Mouse (Mus musculus) hindlimb bud, embryonic 11.5 days (tissue): ENCODE data around the gene Rcor3.

ENCODE experiments used
- DNase-seq: peaks from one replicate; pipeline ENCODE4 v3.0.0-alpha.2; 2012; ENCODE audit warnings: low read depth, low spot score; ENCODE audit errors: extremely low spot score

The Rcor3 gene

DNA sequence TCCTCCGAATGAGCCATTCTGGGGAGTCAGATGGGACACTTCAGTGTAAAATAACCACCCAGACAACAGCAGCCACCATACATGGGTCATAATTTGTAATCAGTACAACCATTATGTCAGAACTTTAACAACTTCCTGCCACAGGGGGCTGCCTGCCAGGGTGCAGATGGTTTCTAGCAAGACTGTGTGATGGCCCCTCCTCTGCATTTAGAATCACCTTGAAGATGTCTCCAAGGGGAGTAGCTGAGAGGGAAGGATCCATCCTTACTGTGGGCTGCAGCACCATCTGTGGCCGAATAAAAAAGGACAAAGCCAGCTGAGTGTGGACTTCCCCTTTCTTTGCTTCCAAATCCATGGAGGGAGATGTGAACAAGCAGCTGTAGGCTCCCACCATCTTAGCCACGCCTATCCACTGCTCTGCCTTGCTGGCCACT lies 67.2 kb downstream of the Rcor3 start:
- no peak for DNase-seq

DNA sequence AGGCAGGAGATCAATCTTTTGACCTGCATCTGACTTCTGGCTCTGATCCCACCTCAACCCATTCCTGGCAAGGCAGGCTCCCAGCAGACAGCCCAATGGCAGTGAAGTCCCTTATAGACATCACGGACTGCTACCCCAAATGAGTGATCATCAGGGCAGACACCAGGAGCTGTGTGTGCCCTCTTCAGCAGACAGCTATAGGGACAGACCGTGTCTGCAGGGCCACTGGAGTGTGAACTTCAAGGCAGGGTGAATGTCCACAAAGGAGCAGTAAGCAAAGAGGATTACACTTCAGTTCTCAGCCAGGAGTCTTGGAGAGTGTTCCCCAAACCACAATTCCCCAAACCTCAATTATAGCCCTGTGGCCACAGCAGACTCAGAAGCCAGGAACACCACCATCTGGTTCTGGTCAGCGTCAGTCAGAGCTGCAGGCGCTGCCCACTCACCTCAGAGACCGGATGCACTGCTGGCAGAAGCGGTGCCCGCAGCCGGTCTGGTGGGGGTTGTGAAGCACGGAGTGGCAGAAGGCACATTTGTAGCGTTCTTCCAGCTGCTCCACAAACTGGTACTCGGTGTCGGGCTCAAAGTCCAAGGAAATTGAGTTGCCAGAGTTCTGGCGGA lies 67.8 kb downstream of the Rcor3 start:
- DNase-seq: no peak

DNA sequence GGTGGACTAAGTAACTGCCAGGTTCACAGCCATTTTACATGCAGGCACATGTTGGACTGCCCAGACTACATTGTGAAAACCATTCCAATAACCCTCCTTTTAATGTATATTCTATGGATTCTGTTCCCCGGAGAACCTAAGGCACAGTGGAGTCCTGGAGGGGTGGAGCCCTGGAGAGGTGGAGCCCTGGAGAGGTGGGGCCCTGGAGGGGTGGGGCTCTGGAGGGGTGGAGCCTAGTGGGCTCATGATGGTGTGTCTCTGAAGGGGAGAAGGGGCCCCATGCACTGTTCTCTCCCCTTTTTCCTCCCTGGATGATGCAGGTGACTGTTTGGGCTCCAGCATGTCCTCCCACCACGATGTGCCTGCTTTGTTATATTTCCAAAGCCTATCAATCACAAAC lies 69.7 kb downstream of the Rcor3 start:
- no peak for DNase-seq

DNA sequence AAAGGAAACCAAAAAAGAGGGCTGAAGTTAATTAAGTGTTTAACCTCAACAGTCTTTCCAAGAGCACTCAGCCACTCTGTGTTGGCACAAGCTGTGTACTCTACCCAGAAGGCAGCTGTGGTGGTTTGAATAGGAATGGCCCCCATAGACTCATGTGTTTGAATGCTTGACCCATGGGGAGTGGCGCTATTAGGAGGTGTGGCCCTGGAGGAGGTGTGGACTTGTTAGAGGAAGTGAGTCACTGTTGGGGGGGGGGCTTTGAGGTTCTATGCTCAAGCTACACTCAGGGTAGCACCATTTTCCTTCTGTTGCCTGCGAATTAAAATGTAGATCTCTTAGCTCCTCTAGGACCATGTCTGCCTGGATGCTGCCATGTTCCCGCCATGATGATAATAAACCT lies 70.9 kb downstream of the Rcor3 start:
- DNase-seq: no peak

DNA sequence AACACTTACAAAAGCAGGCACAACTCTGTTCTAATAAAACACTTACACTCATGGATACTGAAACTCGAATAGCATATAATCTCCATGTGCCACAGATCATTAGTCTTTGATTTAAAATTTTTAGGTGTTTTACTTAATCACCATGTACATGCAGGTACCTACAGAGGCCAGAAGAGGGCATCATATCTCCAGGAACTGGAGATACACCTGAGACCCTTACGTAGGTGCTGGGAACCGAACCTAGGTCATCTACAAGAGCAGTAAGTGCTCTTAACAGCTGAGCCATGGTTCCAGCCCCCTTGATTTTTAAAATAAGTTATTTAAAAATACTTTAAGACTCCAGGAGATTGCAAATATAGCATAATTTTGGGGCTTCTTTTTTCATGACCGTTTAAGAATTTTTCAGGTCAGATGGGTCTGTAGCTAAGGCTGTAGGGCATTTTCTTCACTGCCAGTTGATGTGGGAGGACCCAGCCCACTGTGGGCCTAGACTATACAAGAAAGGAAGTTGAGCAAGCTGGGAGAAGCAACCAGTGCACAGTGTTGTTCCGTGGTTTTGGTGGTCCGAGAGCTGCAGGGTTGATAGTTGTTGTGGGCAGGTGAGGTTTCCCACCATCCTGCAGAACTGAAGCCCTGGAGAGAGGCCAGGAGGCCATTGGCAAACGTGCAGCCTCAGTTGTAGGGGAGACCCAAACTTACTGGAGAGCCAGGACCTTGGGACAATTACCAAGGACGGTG lies 74.5 kb downstream of the Rcor3 start:
- DNase-seq: no peak

DNA sequence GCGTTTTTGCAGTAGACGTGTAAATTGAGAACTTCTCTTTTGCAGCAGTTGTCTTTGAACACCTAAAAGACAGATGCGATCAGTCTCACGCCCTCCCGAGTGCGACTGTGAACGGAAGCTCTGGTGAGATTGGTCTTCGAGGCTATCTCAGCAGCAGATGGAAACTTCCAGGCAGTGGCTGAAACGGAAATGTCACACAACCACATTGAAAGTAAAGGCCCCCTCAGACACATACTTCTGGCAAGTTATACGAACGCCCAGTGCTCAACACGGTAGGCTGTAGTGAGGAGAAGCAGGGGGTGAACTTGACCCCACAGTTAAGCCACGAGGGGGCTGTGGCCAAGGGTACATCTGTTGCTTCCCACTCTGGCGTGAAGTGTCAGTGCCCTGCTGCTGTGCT lies 75.2 kb downstream of the Rcor3 start:
- DNase-seq: no peak

DNA sequence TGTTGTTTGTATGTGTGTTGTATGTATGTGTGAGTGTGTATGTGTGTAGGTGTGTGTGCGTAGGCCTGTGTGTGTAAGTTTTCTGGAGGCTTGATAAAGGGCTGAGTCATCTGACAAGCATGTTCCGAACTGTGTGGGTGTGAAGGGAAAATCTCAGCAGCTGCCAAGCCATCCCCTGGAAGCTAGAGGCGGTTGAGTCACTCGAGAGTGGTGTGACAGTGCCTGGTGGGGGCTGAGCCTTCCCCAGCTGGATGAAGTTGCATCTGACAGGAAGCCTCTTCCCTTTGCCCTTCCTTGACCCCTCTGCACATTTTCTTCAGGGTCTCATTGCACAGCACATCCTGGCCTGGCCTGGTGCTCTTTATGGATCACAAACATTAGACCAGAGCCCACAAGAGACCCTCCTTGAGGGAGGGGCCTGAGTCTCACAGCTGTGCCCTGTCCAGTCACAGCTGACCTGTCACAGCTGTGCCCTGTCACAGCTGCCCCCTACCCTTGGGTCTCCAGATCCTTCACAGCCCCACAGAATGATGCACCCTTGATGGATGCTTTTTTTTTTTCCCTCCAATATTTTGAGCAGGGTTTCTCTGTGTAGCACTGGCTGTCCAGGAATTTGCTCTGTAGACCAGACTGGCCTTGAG lies 76.1 kb downstream of the Rcor3 start:
- DNase-seq: no peak

DNA sequence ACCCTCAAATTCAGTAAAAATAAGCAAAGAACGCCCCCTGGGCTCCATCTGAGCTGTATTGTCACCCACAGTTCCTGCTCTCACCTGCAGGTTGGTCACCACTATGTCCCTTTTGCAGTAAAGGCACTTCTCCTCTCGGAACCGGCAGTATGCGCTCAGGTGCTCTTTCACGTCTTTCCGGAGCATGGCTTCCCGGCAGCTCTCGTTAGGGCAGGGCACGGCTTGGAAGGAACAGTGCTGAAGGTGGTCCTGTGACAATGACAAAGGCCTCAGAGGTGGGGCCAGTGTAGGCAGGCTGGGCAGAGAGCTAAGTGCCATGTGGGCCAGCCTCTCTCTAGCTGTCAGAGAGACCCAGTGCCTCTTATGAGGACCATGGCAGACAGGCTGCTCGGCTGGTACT lies 79.0 kb downstream of the Rcor3 start:
- DNase-seq: no peak

DNA sequence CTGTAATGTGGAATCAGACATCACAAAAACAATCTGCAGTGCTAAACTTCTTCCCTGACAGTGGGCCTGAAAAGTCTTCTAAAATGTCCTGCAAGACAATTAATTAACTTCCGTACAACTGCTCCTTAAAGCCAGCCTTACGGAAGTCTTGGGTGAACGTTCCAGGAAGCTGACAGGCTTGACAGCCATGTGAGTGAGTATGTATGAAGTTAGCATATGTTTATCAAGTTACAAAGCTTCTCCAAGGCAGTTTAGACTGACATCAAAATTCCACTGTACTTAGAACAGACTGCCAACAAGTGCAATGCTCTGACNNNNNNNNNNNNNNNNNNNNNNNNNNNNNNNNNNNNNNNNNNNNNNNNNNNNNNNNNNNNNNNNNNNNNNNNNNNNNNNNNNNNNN lies 84.1 kb downstream of the Rcor3 start:
- DNase-seq: no peak

DNA sequence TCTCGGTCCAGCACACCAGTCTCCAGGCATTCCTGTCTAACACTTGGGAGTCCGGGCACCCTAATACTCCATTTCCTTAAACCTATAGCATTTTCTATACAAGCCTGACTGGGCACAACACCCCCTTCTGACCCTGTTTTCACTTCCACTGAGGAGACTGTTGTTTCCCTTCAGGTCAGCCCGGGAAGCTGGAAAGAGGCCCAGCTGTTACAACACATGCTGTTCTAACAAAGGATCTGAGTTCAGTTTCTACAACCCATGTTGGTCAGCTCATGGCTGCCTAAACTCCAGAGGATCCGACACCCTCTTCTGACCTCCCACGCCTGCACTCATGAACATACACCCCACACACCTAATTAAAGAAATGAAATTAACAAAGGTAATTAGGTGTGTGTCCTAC lies 84.9 kb downstream of the Rcor3 start:
- no peak for DNase-seq

DNA sequence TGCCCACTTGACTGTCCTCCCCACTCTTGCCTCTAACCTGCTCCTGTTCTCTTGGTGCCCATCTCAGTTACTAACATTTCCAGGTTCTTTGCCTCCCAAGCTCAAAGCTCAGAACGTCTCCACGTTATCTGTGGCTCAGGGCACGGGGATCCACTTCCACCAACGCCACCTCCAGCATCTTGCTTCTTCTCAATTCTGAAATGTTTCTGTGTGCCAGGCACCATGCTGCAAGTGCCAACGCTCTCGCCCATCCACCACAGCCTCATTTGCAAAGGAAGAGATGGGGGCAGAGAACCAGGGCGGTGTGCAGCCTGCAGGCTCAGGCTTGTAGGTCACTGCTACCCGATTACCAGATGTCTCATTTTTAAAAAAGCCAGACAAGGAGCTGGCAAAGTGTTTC lies 85.4 kb downstream of the Rcor3 start:
- DNase-seq: no peak
